Mouse (Mus musculus): ENCODE measurements around the gene Gm10337.

- TF ChIP-seq CTCF (IDR thresholded peaks at IDR 0.05; ENCODE audit: borderline replicate concordance, control insufficient read depth, extremely low read depth, insufficient read depth, low read length, poor library complexity): no peak
- no peak for TF ChIP-seq POLR2A (IDR thresholded peaks at IDR 0.05; ENCODE audit: control insufficient read depth, extremely low read depth, insufficient read depth, low read length, poor library complexity)
Measured at GRCm38 (mm10) chr15:102483136-102483535, 20.4 kb upstream of the Gm10337 start.
